Mouse (Mus musculus) myocyte (in vitro differentiated cells): ENCODE results near the gene Kalrn.

Experiments
- E2F4 ChIP-seq: IDR thresholded peaks from one replicate; pipeline ENCODE4 v1.6.1; 2011; ENCODE audit warnings: mild to moderate bottlenecking, control low read depth, moderate library complexity; ENCODE audit not compliant: insufficient read depth
- MAX ChIP-seq: IDR thresholded peaks from one replicate; pipeline ENCODE4 v1.6.1; 2011; ENCODE audit warnings: low read depth, mild to moderate bottlenecking, control low read depth
- MYOD1 ChIP-seq, 3 experiments: IDR thresholded peaks; one replicate each; pipeline ENCODE4 v1.6.1; 2011; ENCODE audit warnings: control low read depth in 2 of 3, low read depth in 2 of 3, mild to moderate bottlenecking in 2 of 3, moderate library complexity in 1 of 3; ENCODE audit not compliant: insufficient read length in 2 of 3, control insufficient read depth in 1 of 3
- MYOG ChIP-seq, 3 experiments: IDR thresholded peaks; one replicate each; pipeline ENCODE4 v1.6.1; 2011; ENCODE audit warnings: control low read depth in 2 of 3, low read depth in 2 of 3, mild to moderate bottlenecking in 2 of 3; ENCODE audit not compliant: insufficient read length in 2 of 3, control insufficient read depth in 1 of 3, insufficient read depth in 1 of 3
- POLR2A ChIP-seq: IDR thresholded peaks from one replicate; pipeline ENCODE4 v1.6.1; 2011; ENCODE audit warnings: low read depth, mild to moderate bottlenecking, control low read depth, moderate library complexity; ENCODE audit not compliant: insufficient read length
- POLR2AphosphoS2 ChIP-seq: IDR thresholded peaks from one replicate; pipeline ENCODE4 v1.6.1; 2011; ENCODE audit warnings: low read depth, control low read depth; ENCODE audit not compliant: insufficient read length
- SRF ChIP-seq: IDR thresholded peaks from one replicate; pipeline ENCODE4 v1.6.1; 2011; ENCODE audit warnings: low read depth; ENCODE audit not compliant: control insufficient read depth, insufficient read length
- USF1 ChIP-seq: IDR thresholded peaks from one replicate; pipeline ENCODE4 v1.6.1; 2011; ENCODE audit warnings: low read depth, mild to moderate bottlenecking, control low read depth, moderate library complexity

GRCm38 (mm10) chr16:34401216-34401615 is 172.1 kb downstream of the Kalrn start:
- no peak for TF ChIP-seq MYOG (IDR thresholded peaks at IDR 0.05; ENCODE audit: control insufficient read depth in 1 of 3, insufficient read depth in 1 of 3, insufficient read length in 2 of 3, low read depth in 2 of 3)
- no peak for TF ChIP-seq SRF
- no peak for TF ChIP-seq POLR2AphosphoS2
- TF ChIP-seq USF1 = no peak
- TF ChIP-seq POLR2A = no peak
- no peak for TF ChIP-seq MYOD1 (IDR thresholded peaks at IDR 0.05; ENCODE audit: control insufficient read depth in 1 of 3, insufficient read length in 2 of 3, low read depth in 2 of 3)
- no peak for TF ChIP-seq MAX
- TF ChIP-seq E2F4 = no peak
